Mouse (Mus musculus): ENCODE results near the gene Ankrd27. TPM values are rescaled to one million over a fixed set of nuclear protein-coding genes. Genes with fewer than 3 reads are reported as not detected.
"Not testable (repeated sequence)": the region's sequence is repeated elsewhere in the genome, so short reads cannot be mapped to it uniquely, and the experiment has no call there.

Ankrd27 gene
- polyA plus RNA-seq, 1 experiment from 2014 or later = 18.7 TPM

- 88% methylated on average over 3 of the region's 3 CpGs for WGBS
- Histone ChIP-seq H3K4me2 (replicated peaks) (no peak overlapping the region), H3K27me3 (ENCODE audit: control insufficient read depth, insufficient read depth, low read length) (no peaks in the 10 kb centered on the region), H3K9ac (no peak overlapping the region), H3K36me3 (replicated peaks; ENCODE audit: control insufficient read depth, insufficient read depth) (no peaks in the 10 kb centered on the region), H3K4me1 (replicated peaks; ENCODE audit: control insufficient read depth, insufficient read depth, low read length) (peaks cover 13% of the 10 kb centered on the region), H3K27ac (no peak overlapping the region), H3K4me3 (replicated peaks; ENCODE audit: low read length) (no peak overlapping the region), H3K9me3 (ENCODE audit: control insufficient read depth, low read length) (no peaks in the 10 kb centered on the region)
- no peak for DNase-seq (ENCODE audit: low spot score)
- no peak for ATAC-seq (ENCODE audit: low FRiP score)
Observed at GRCm38 (mm10) chr7:35557577-35557976, 28.5 kb upstream of the Ankrd27 start.

GRCm38 (mm10) chr7:35558681-35559080 lies 27.4 kb upstream of the Ankrd27 start:
- H3K4me1 ChIP-seq (replicated peaks; ENCODE audit: control insufficient read depth, insufficient read depth, low read length) = peaks cover 13% of the 10 kb centered on the region
- ATAC-seq (ENCODE audit: low FRiP score) (no peak), DNase-seq (ENCODE audit: low spot score) (no peak)
- no peaks in the 10 kb centered on the region for H3K9me3 ChIP-seq (ENCODE audit: control insufficient read depth, low read length)
- 49% methylated on average over 2 of the region's 2 CpGs for WGBS
- H3K4me3 ChIP-seq (replicated peaks; ENCODE audit: low read length) = no peak overlapping the region
- H3K27ac ChIP-seq = no peak overlapping the region
- no peaks in the 10 kb centered on the region for H3K27me3 ChIP-seq (ENCODE audit: control insufficient read depth, insufficient read depth, low read length)
- H3K4me2 ChIP-seq (replicated peaks) = no peak overlapping the region
- H3K36me3 ChIP-seq (replicated peaks; ENCODE audit: control insufficient read depth, insufficient read depth) = no peaks in the 10 kb centered on the region
- H3K9ac ChIP-seq = no peak overlapping the region

- DNase-seq (ENCODE audit: low spot score) (no peak), ATAC-seq (ENCODE audit: low FRiP score) (no peak)
- H3K27ac ChIP-seq = no peak overlapping the region
- 93% methylated on average over 3 of the region's 3 CpGs for WGBS
- no peaks in the 10 kb centered on the region for H3K36me3 ChIP-seq (replicated peaks; ENCODE audit: control insufficient read depth, insufficient read depth)
- no peak overlapping the region for H3K4me2 ChIP-seq (replicated peaks)
- peaks cover 6% of the 10 kb centered on the region for H3K4me1 ChIP-seq (replicated peaks; ENCODE audit: control insufficient read depth, insufficient read depth, low read length)
- H3K4me3 ChIP-seq (replicated peaks; ENCODE audit: low read length) = no peak overlapping the region
- H3K9me3 ChIP-seq (ENCODE audit: control insufficient read depth, low read length) = no peaks in the 10 kb centered on the region
- H3K9ac ChIP-seq = no peak overlapping the region
- H3K27me3 ChIP-seq (ENCODE audit: control insufficient read depth, insufficient read depth, low read length) = no peaks in the 10 kb centered on the region
Observed at GRCm38 (mm10) chr7:35559838-35560237, 26.2 kb upstream of the Ankrd27 start.

GRCm38 (mm10) chr7:35563071-35563470 lies 23.0 kb upstream of the Ankrd27 start:
- Histone ChIP-seq H3K4me1 (replicated peaks; ENCODE audit: control insufficient read depth, insufficient read depth, low read length) (no peaks in the 10 kb centered on the region), H3K4me2 (replicated peaks) (no peak overlapping the region), H3K36me3 (replicated peaks; ENCODE audit: control insufficient read depth, insufficient read depth) (no peaks in the 10 kb centered on the region), H3K27me3 (ENCODE audit: control insufficient read depth, insufficient read depth, low read length) (no peaks in the 10 kb centered on the region), H3K9me3 (ENCODE audit: control insufficient read depth, low read length) (no peaks in the 10 kb centered on the region), H3K27ac (no peak overlapping the region), H3K4me3 (replicated peaks; ENCODE audit: low read length) (no peak overlapping the region), H3K9ac (no peak overlapping the region)
- ATAC-seq (ENCODE audit: low FRiP score) = no peak
- 78% methylated on average over 11 of the region's 11 CpGs for WGBS
- no peak for DNase-seq (ENCODE audit: low spot score)

GRCm38 (mm10) chr7:35564067-35564865 lies 21.8 kb upstream of the Ankrd27 start:
- H3K4me1 ChIP-seq (replicated peaks; ENCODE audit: control insufficient read depth, insufficient read depth, low read length) = no peaks in the 10 kb centered on the region
- H3K27me3 ChIP-seq (ENCODE audit: control insufficient read depth, insufficient read depth, low read length) = no peaks in the 10 kb centered on the region
- ATAC-seq (ENCODE audit: low FRiP score) (no peak), DNase-seq (ENCODE audit: low spot score) (no peak)
- H3K9me3 ChIP-seq (ENCODE audit: control insufficient read depth, low read length) = no peaks in the 10 kb centered on the region
- H3K9ac ChIP-seq = no peak overlapping the region
- H3K36me3 ChIP-seq (replicated peaks; ENCODE audit: control insufficient read depth, insufficient read depth) = no peaks in the 10 kb centered on the region
- no peak overlapping the region for H3K27ac ChIP-seq
- H3K4me3 ChIP-seq (replicated peaks; ENCODE audit: low read length) = no peak overlapping the region
- H3K4me2 ChIP-seq (replicated peaks) = no peak overlapping the region
- 91% methylated on average over 2 of the region's 2 CpGs for WGBS

- H3K4me2 ChIP-seq (replicated peaks); ATAC-seq (ENCODE audit: low FRiP score); H3K27me3 ChIP-seq (ENCODE audit: control insufficient read depth, insufficient read depth, low read length); H3K36me3 ChIP-seq (replicated peaks; ENCODE audit: control insufficient read depth, insufficient read depth); H3K4me1 ChIP-seq (replicated peaks; ENCODE audit: control insufficient read depth, insufficient read depth, low read length); H3K9ac ChIP-seq; H3K9me3 ChIP-seq (ENCODE audit: control insufficient read depth, low read length); DNase-seq (ENCODE audit: low spot score); H3K4me3 ChIP-seq (replicated peaks; ENCODE audit: low read length); H3K27ac ChIP-seq: not testable (repeated sequence)
- WGBS = 88% methylated on average over 10 of the region's 10 CpGs
Observed at GRCm38 (mm10) chr7:35564872-35565271, 21.2 kb upstream of the Ankrd27 start.

GRCm38 (mm10) chr7:35565965-35566364 lies 20.1 kb upstream of the Ankrd27 start:
- H3K27me3 ChIP-seq (ENCODE audit: control insufficient read depth, insufficient read depth, low read length); H3K36me3 ChIP-seq (replicated peaks; ENCODE audit: control insufficient read depth, insufficient read depth); H3K27ac ChIP-seq; H3K4me1 ChIP-seq (replicated peaks; ENCODE audit: control insufficient read depth, insufficient read depth, low read length); ATAC-seq (ENCODE audit: low FRiP score); H3K4me2 ChIP-seq (replicated peaks); DNase-seq (ENCODE audit: low spot score); H3K9me3 ChIP-seq (ENCODE audit: control insufficient read depth, low read length); H3K9ac ChIP-seq; H3K4me3 ChIP-seq (replicated peaks; ENCODE audit: low read length): not testable (repeated sequence)
- 82% methylated on average over 13 of the region's 13 CpGs for WGBS

GRCm38 (mm10) chr7:35569724-35570123 lies 16.3 kb upstream of the Ankrd27 start:
- not testable (repeated sequence) for H3K27ac ChIP-seq; DNase-seq (ENCODE audit: low spot score); H3K9me3 ChIP-seq (ENCODE audit: control insufficient read depth, low read length); H3K36me3 ChIP-seq (replicated peaks; ENCODE audit: control insufficient read depth, insufficient read depth); H3K9ac ChIP-seq; H3K27me3 ChIP-seq (ENCODE audit: control insufficient read depth, insufficient read depth, low read length); H3K4me1 ChIP-seq (replicated peaks; ENCODE audit: control insufficient read depth, insufficient read depth, low read length); ATAC-seq (ENCODE audit: low FRiP score); H3K4me3 ChIP-seq (replicated peaks; ENCODE audit: low read length); H3K4me2 ChIP-seq (replicated peaks)
- 97% methylated on average over 4 of the region's 4 CpGs for WGBS

GRCm38 (mm10) chr7:35570883-35571282 lies 15.2 kb upstream of the Ankrd27 start:
- not testable (repeated sequence) for H3K27me3 ChIP-seq (ENCODE audit: control insufficient read depth, insufficient read depth, low read length); H3K4me2 ChIP-seq (replicated peaks); H3K4me3 ChIP-seq (replicated peaks; ENCODE audit: low read length); H3K36me3 ChIP-seq (replicated peaks; ENCODE audit: control insufficient read depth, insufficient read depth); DNase-seq (ENCODE audit: low spot score); H3K27ac ChIP-seq; H3K9me3 ChIP-seq (ENCODE audit: control insufficient read depth, low read length); H3K4me1 ChIP-seq (replicated peaks; ENCODE audit: control insufficient read depth, insufficient read depth, low read length); ATAC-seq (ENCODE audit: low FRiP score); H3K9ac ChIP-seq
- WGBS = 17% methylated on average over 6 of the region's 6 CpGs

Data from hindbrain, embryonic 14.5 days (tissue).